Mouse (Mus musculus) myocyte (in vitro differentiated cells): ENCODE measurements around the gene Fth1.

Experiments used
- CEBPB ChIP-seq: IDR thresholded peaks from 2 replicates; pipeline ENCODE4 v1.6.1; 2011; ENCODE audit warnings: mild to moderate bottlenecking, moderate library complexity; ENCODE audit not compliant: poor library complexity, insufficient read depth, severe bottlenecking
- E2F4 ChIP-seq: IDR thresholded peaks from one replicate; pipeline ENCODE4 v1.6.1; 2011; ENCODE audit warnings: mild to moderate bottlenecking, control low read depth, moderate library complexity; ENCODE audit not compliant: insufficient read depth
- MYOD1 ChIP-seq, 3 experiments: IDR thresholded peaks; one replicate each; pipeline ENCODE4 v1.6.1; 2011; ENCODE audit warnings: control low read depth in 2 of 3, low read depth in 2 of 3, mild to moderate bottlenecking in 2 of 3, moderate library complexity in 1 of 3; ENCODE audit not compliant: insufficient read length in 2 of 3, control insufficient read depth in 1 of 3
- MYOG ChIP-seq, 3 experiments: IDR thresholded peaks; one replicate each; pipeline ENCODE4 v1.6.1; 2011; ENCODE audit warnings: control low read depth in 2 of 3, low read depth in 2 of 3, mild to moderate bottlenecking in 2 of 3; ENCODE audit not compliant: insufficient read length in 2 of 3, control insufficient read depth in 1 of 3, insufficient read depth in 1 of 3
- POLR2A ChIP-seq: IDR thresholded peaks from one replicate; pipeline ENCODE4 v1.6.1; 2011; ENCODE audit warnings: low read depth, mild to moderate bottlenecking, control low read depth, moderate library complexity; ENCODE audit not compliant: insufficient read length
- POLR2AphosphoS2 ChIP-seq: IDR thresholded peaks from one replicate; pipeline ENCODE4 v1.6.1; 2011; ENCODE audit warnings: low read depth, control low read depth; ENCODE audit not compliant: insufficient read length
- REST ChIP-seq: IDR thresholded peaks from one replicate; pipeline ENCODE4 v1.6.1; 2011; ENCODE audit warnings: mild to moderate bottlenecking, control low read depth, moderate library complexity; ENCODE audit not compliant: insufficient read depth, insufficient read length
- SRF ChIP-seq: IDR thresholded peaks from one replicate; pipeline ENCODE4 v1.6.1; 2011; ENCODE audit warnings: low read depth; ENCODE audit not compliant: control insufficient read depth, insufficient read length
- TCF12 ChIP-seq: IDR thresholded peaks from one replicate; pipeline ENCODE4 v1.6.1; 2011; ENCODE audit warnings: mild to moderate bottlenecking, control low read depth; ENCODE audit not compliant: poor library complexity, insufficient read depth, severe bottlenecking
- USF1 ChIP-seq: IDR thresholded peaks from one replicate; pipeline ENCODE4 v1.6.1; 2011; ENCODE audit warnings: low read depth, mild to moderate bottlenecking, control low read depth, moderate library complexity

DNA sequence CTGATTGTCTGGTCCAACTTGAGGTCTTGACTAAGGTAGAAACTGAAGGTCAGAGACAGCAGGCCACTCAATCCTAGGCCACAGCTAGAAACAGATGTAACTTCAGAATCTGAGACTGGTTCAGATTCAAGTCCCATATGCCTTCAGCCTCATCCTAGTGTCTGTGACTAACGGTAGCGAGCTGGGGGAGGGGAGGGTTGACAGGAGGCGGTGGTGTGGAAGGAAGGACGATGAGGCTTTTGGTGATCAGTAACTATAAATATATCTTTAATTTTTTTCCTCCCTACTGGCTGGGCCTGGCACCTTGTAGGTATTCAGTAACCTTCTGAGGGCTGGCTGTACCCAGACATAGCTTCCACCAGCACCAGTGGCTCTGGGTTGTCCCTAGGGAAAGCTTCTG lies 35.0 kb downstream of the Fth1 start:
- TF ChIP-seq POLR2A (no peak), MYOD1 (IDR thresholded peaks at IDR 0.05; ENCODE audit: control insufficient read depth in 1 of 3, insufficient read length in 2 of 3, low read depth in 2 of 3) (no peak), USF1 (no peak), E2F4 (no peak), POLR2AphosphoS2 (no peak), TCF12 (no peak), REST (no peak), MYOG (IDR thresholded peaks at IDR 0.05; ENCODE audit: control insufficient read depth in 1 of 3, insufficient read depth in 1 of 3, insufficient read length in 2 of 3, low read depth in 2 of 3) (no peak), CEBPB (no peak), SRF (no peak)
